Mouse (Mus musculus) CD8-positive naive resting alpha-beta T cell, adult 2 months (primary cell): Measurements from ENCODE around the gene Sf3b1.
"Not testable (repeated sequence)": the region's sequence is repeated elsewhere in the genome, so short reads cannot be mapped to it uniquely, and the experiment has no call there.

ENCODE experiments used
- DNase-seq, 2 experiments: peaks; one replicate each; pipeline ENCODE4 v3.0.0; 2022; ENCODE audit warnings: low read depth in 2 of 2, low spot score in 2 of 2

Sf3b1 gene

GRCm38 (mm10) chr1:54958525-54958924, 68.8 kb downstream of the Sf3b1 start:
- peak; percentile 14 to 38 for DNase-seq

- not testable (repeated sequence) for DNase-seq
Measured at GRCm38 (mm10) chr1:54956995-54957394, 70.3 kb downstream of the Sf3b1 start.

GRCm38 (mm10) chr1:54954856-54955255, 72.4 kb downstream of the Sf3b1 start:
- no peak for DNase-seq

GRCm38 (mm10) chr1:54944648-54945047, 82.6 kb downstream of the Sf3b1 start:
- DNase-seq = no peak

GRCm38 (mm10) chr1:54935466-54935865, 91.8 kb downstream of the Sf3b1 start:
- no peak for DNase-seq
